ENCODE assay signal across 8 mouse cellular contexts in genomic region chr11:120378031-120378610, GRCm38 (mm10). TPM values are rescaled to one million over a fixed set of nuclear protein-coding genes. Genes with fewer than 3 reads are reported as not detected.
DNase-seq lines count a peak whose midpoint lies in the region; ATAC-seq and TF ChIP-seq lines count a peak whose summit lies in the region.

No protein-coding gene starts in this region.

- H3K4me3 ChIP-seq in heart, embryonic 11.5 days (ENCODE audit: low read depth, low read length) = peak overlapping the region; percentile 87
- peak overlapping the region; percentile 84 for H3K4me3 ChIP-seq in cerebellum, adult 2 months (replicated peaks; ENCODE audit: insufficient read depth, low read depth, low read length)
- peak overlapping the region; percentile 89 for H3K4me3 ChIP-seq in kidney, embryonic 14.5 days (ENCODE audit: low read length)

- H3K4me2 ChIP-seq in heart, embryonic 11.5 days = peak overlapping the region; percentile 99
- peak overlapping the region; percentile 87 for H3K4me2 ChIP-seq in kidney, embryonic 14.5 days (replicated peaks; ENCODE audit: low read depth, low read length)

- H3K27ac ChIP-seq in heart, embryonic 11.5 days (ENCODE audit: low read depth, low read length) = peak overlapping the region; percentile 32
- no peak overlapping the region for H3K27ac ChIP-seq in cerebellum, adult 2 months (ENCODE audit: insufficient read depth, low read length)
- peak overlapping the region; percentile 56; the same call in 1 of the 2 replicates for H3K27ac ChIP-seq in kidney, embryonic 14.5 days (ENCODE audit: low read depth, low read length)

- peaks cover 29% of the 10 kb centered on the region for H3K4me1 ChIP-seq in heart, embryonic 11.5 days (ENCODE audit: control insufficient read depth, insufficient read depth, low read length)
- H3K4me1 ChIP-seq in cerebellum, adult 2 months (ENCODE audit: control insufficient read depth, insufficient read depth, low read length) = peaks cover 8% of the 10 kb centered on the region
- peaks cover 9% of the 10 kb centered on the region for H3K4me1 ChIP-seq in kidney, embryonic 14.5 days (ENCODE audit: control insufficient read depth, insufficient read depth, low read length)

- peaks cover 30% of the 10 kb centered on the region for H3K36me3 ChIP-seq in heart, embryonic 11.5 days (ENCODE audit: control insufficient read depth, insufficient read depth, low read length)
- peaks cover 74% of the 10 kb centered on the region for H3K36me3 ChIP-seq in kidney, embryonic 14.5 days (ENCODE audit: control insufficient read depth, insufficient read depth, low read length)

- H3K27me3 ChIP-seq in heart, embryonic 11.5 days (ENCODE audit: control insufficient read depth, insufficient read depth, low read length) = no peaks in the 10 kb centered on the region
- H3K27me3 ChIP-seq in cerebellum, adult 2 months (ENCODE audit: control insufficient read depth, insufficient read depth, low read length) = no peaks in the 10 kb centered on the region
- H3K27me3 ChIP-seq in kidney, embryonic 14.5 days (ENCODE audit: control insufficient read depth, insufficient read depth, low read length) = no peaks in the 10 kb centered on the region

- DNase-seq in heart, adult 18-20 months = no peak
- peak in 1 of 2 experiments; percentile 60 for DNase-seq in cerebellum, adult 2 months
- DNase-seq in gastrocnemius, postnatal 10 days = peak; percentile 48
- peak; percentile 58 for DNase-seq in lung, postnatal 10 days
- DNase-seq in retina, postnatal 7 days (ENCODE audit: low read depth, low spot score) = peak; percentile 9
- DNase-seq in adipocyte (ENCODE audit: low spot score) = no peak

- no peak for TF ChIP-seq CTCF in cerebellum, adult 2 months (IDR thresholded peaks at IDR 0.05; ENCODE audit: borderline replicate concordance, insufficient read depth, low read depth, low read length)

- no peak for TF ChIP-seq POLR2A in cerebellum, adult 2 months (IDR thresholded peaks at IDR 0.05; ENCODE audit: borderline replicate concordance, insufficient read depth, low read length)

- H3K9me3 ChIP-seq in heart, embryonic 11.5 days (replicated peaks; ENCODE audit: control insufficient read depth, low read length) = no peaks in the 10 kb centered on the region
- no peaks in the 10 kb centered on the region for H3K9me3 ChIP-seq in kidney, embryonic 14.5 days (ENCODE audit: control insufficient read depth, low read length)

- peak overlapping the region; percentile 82 for H3K9ac ChIP-seq in heart, embryonic 11.5 days (ENCODE audit: low read depth, low read length)
- peak overlapping the region; percentile 80 for H3K9ac ChIP-seq in kidney, embryonic 14.5 days (ENCODE audit: low read depth, low read length)

- 3% methylated on average over 40 of the region's 40 CpGs for WGBS in heart, embryonic 11.5 days (ENCODE audit: insufficient replicate concordance)
- WGBS in cerebellum, adult 2 months = 1% methylated on average over 37 of the region's 40 CpGs
- 4% methylated on average over 40 of the region's 40 CpGs for WGBS in kidney, embryonic 14.5 days

- peak; percentile 19 for ATAC-seq in heart, embryonic 11.5 days (replicated peaks; ENCODE audit: insufficient number of reproducible peaks, low FRiP score, low TSS enrichment)
- ATAC-seq in kidney, embryonic 14.5 days (ENCODE audit: low FRiP score, low TSS enrichment) = peak; percentile 53

RNA-seq across cellular contexts. Expression of gene Faap100, which starts 0.4 kb away (rescaled TPM):
- polyA plus RNA-seq in heart, embryonic 11.5 days (2014; fragmentation: Nextera tagmentation; extraction: Ambion mirVana) = 24.2 and 29.6 TPM in 2 replicates
- 10 to 100 TPM; 10.6 to 11.7 TPM for total RNA-seq in heart, adult 18-20 months (2021)
- polyA plus RNA-seq in cerebellum, adult 2 months (2012; rRNA removed) = 34.4 and 34.8 TPM in 2 replicates
- total RNA-seq in gastrocnemius, postnatal 10 days (2021) = 10 to 100 TPM; 14.6 to 15.3 TPM
- 32.1 and 40.3 TPM in 2 replicates for polyA plus RNA-seq in kidney, embryonic 14.5 days (2014; fragmentation: Nextera tagmentation; extraction: Ambion mirVana)

RNA-seq across cellular contexts. Expression of gene Fscn2, which starts 16.8 kb away (rescaled TPM):
- 0.57 TPM in 1 of 2 replicates, not detected in the other for polyA plus RNA-seq in heart, embryonic 11.5 days (2014; fragmentation: Nextera tagmentation; extraction: Ambion mirVana)
- total RNA-seq in heart, adult 18-20 months (2021) = not detected
- 0.29 TPM in 1 of 2 replicates, not detected in the other for polyA plus RNA-seq in cerebellum, adult 2 months (2012; rRNA removed)
- total RNA-seq in gastrocnemius, postnatal 10 days (2021) = under 1 TPM; 0.50 to 0.61 TPM
- 0.62 and 1.6 TPM in 2 replicates for polyA plus RNA-seq in kidney, embryonic 14.5 days (2014; fragmentation: Nextera tagmentation; extraction: Ambion mirVana)

RNA-seq across cellular contexts. Expression of gene Actg1, which starts 29.8 kb away (rescaled TPM):
- polyA plus RNA-seq in heart, embryonic 11.5 days (2014; fragmentation: Nextera tagmentation; extraction: Ambion mirVana) = 1,448 and 1,508 TPM in 2 replicates
- 100 to 1,000 TPM; 286 to 296 TPM for total RNA-seq in heart, adult 18-20 months (2021)
- polyA plus RNA-seq in cerebellum, adult 2 months (2012; rRNA removed) = 834 and 845 TPM in 2 replicates
- 100 to 1,000 TPM; 439 to 618 TPM for total RNA-seq in gastrocnemius, postnatal 10 days (2021)
- polyA plus RNA-seq in kidney, embryonic 14.5 days (2014; fragmentation: Nextera tagmentation; extraction: Ambion mirVana) = 2,303 and 2,603 TPM in 2 replicates

RNA-seq across cellular contexts. Expression of gene Nploc4, which starts 59.4 kb away (rescaled TPM):
- polyA plus RNA-seq in heart, embryonic 11.5 days (2014; fragmentation: Nextera tagmentation; extraction: Ambion mirVana) = 31.0 and 36.7 TPM in 2 replicates
- total RNA-seq in heart, adult 18-20 months (2021) = 10 to 100 TPM; 62.0 to 65.2 TPM
- polyA plus RNA-seq in cerebellum, adult 2 months (2012; rRNA removed) = 54.2 and 56.3 TPM in 2 replicates
- total RNA-seq in gastrocnemius, postnatal 10 days (2021) = 10 to 100 TPM; 60.6 to 66.6 TPM
- polyA plus RNA-seq in kidney, embryonic 14.5 days (2014; fragmentation: Nextera tagmentation; extraction: Ambion mirVana) = 25.0 and 45.4 TPM in 2 replicates

Comparison
In these comparisons a context has a peak if more than half of its experiments do, and no peak if none do; other contexts are left out.
1. DNase-seq: peak in gastrocnemius, postnatal 10 days (single experiment), lung, postnatal 10 days (single experiment) and retina, postnatal 7 days (single experiment); none in heart, adult 18-20 months (0 of 2) and adipocyte (single experiment).
2. Peak in every context shown above with its lines, with median percentiles within 50 percentile points of each other: H3K4me3 ChIP-seq.